Mouse (Mus musculus) E14TG2a.4 (cell line): ENCODE data around the gene 1700022I11Rik.
A peak's percentile ranks its signal among the peaks of the same experiment; 100 is the strongest.

Source experiments
- H3K27me3 ChIP-seq: 2 replicates; pipeline ENCODE4 v1.6.1; 2014; ENCODE audit warnings: low read length, control low read depth; ENCODE audit not compliant: insufficient read depth
- H3K36me3 ChIP-seq: 2 replicates; pipeline ENCODE4 v1.6.1; 2014; ENCODE audit warnings: low read length, control low read depth; ENCODE audit not compliant: insufficient read depth
- H3K4me1 ChIP-seq: replicated peaks from 2 replicates; pipeline ENCODE4 v1.6.1; 2014; ENCODE audit warnings: low read depth, low read length, control low read depth
- H3K4me3 ChIP-seq: replicated peaks from 2 replicates; pipeline ENCODE4 v1.5.1; 2014; ENCODE audit warnings: mild to moderate bottlenecking, low read length
- H3K9me3 ChIP-seq: 2 replicates; pipeline ENCODE4 v1.6.1; 2014; ENCODE audit warnings: low read length, control low read depth
- CTCF ChIP-seq: conservative IDR thresholded peaks from 2 replicates; pipeline ENCODE4 v1.5.1; 2014; ENCODE audit warnings: low read length
- NANOG ChIP-seq: IDR thresholded peaks from 2 replicates; pipeline ENCODE4 v1.6.1; 2014; ENCODE audit warnings: borderline replicate concordance, low read length, mixed read lengths
- POU5F1 ChIP-seq: IDR thresholded peaks from 2 replicates; pipeline ENCODE4 v1.6.1; 2014; ENCODE audit warnings: low read length, borderline replicate concordance

1700022I11Rik gene

DNA sequence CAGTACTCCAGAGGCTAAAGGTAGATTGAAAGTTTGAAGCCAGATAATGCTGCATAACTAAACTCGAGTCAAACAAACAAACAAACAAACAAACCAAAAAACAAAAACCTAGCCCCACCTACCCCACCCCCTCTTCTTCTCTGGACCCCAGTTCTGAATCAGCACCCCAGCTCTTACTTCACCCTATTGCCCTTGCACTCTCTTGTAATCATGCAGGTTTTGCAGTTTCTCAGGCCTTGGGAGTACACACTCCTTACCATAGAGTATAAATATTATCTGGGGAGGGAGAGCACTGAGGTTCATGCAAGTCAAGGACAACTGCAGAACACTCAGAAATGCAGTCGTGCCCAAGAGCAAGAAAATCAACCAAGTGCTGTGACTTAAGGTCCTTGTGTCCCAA is 31.9 kb downstream of the 1700022I11Rik start:
- H3K4me3 ChIP-seq = no peak overlapping the region
- H3K9me3 ChIP-seq = no peaks in the 10 kb centered on the region
- H3K27me3 ChIP-seq = no peaks in the 10 kb centered on the region
- peaks cover 53% of the 10 kb centered on the region for H3K4me1 ChIP-seq
- H3K36me3 ChIP-seq = peaks cover 62% of the 10 kb centered on the region
- TF ChIP-seq NANOG = no peak
- no peak for TF ChIP-seq POU5F1
- no peak for TF ChIP-seq CTCF

DNA sequence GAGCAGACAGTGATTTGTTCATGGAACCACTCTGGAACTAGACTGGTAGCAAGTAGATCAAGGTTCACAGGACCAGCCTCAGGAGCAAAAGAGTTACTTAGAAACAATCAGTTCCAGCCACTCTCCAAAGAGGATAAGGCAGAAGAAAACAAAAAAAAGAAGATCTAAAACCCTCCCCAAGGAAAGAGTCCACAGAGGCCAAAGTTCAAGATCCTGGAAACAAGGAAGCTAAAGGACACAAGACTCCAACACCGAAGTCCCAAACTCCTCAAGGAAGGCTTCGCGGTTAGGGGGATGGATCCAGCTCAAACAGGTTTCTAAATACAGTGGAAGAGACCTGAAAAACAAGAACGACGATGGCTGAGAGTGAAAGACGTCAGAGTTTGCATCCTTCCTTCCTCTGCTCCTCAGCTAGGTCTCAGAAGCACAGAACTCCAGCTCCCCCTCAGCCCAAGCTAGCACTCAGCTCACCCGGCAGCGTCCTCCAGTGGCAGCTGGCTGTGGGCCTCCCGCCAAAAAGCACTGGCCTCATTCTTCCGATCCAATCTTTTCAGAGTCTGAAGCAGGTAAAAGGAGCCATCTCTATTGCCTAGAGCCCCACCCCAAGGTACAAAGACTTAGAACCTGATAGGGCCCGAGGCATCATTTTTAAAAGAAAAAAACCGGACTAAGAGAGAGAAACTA is 33.5 kb downstream of the 1700022I11Rik start:
- TF ChIP-seq POU5F1 (no peak), CTCF (no peak), NANOG (no peak)

DNA sequence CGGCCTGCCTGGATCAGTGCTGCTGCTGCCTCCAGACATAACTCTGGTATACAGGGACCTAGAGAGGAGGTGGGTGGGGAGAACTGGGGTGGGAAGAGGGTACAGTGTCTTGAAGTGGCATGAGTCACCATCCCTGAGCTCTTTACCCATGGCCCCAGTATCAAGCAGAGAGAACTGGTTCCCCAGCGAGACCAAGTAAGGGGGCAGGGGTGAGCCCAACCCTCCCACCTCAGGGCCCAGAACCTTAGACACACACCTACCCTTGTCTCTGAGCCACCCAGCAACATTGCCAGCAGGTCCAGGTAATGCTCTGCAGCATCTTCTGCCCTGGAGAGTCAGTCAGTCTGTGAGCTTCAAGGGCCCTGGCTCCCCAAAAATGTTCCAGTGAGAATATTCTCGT is 35.5 kb downstream of the 1700022I11Rik start:
- Histone ChIP-seq H3K4me3 (no peak overlapping the region), H3K9me3 (no peaks in the 10 kb centered on the region), H3K27me3 (no peaks in the 10 kb centered on the region), H3K4me1 (peaks cover 53% of the 10 kb centered on the region), H3K36me3 (peaks cover 69% of the 10 kb centered on the region)
- TF ChIP-seq CTCF = no peak
- no peak for TF ChIP-seq NANOG
- TF ChIP-seq POU5F1 = no peak

More for the DNA sequence above, 33.5 kb downstream of the 1700022I11Rik start:
- H3K9me3 ChIP-seq = no peaks in the 10 kb centered on the region
- peaks cover 63% of the 10 kb centered on the region for H3K36me3 ChIP-seq
- H3K27me3 ChIP-seq = no peaks in the 10 kb centered on the region
- H3K4me3 ChIP-seq = no peak overlapping the region
- peaks cover 49% of the 10 kb centered on the region for H3K4me1 ChIP-seq

DNA sequence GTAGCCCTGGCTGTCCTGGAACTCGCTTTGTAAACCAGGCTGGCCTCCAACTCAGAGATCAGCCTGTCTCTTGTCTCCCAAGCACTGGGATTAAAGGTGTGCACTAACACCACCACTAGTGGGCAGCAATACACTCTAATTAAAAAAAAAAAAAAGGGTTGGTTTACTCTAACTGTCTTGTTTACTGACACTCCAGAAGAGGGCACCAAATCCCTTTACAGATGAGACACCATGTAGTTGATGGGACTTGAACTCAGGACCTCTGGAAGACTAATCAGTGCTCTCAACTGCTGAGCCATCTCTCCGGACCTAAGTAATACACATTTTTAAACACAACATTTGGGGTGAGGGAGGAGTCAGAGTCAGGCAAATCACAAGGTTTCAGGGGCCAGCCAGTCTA is 36.4 kb downstream of the 1700022I11Rik start:
- no peak overlapping the region for H3K4me3 ChIP-seq
- peaks cover 69% of the 10 kb centered on the region for H3K36me3 ChIP-seq
- no peaks in the 10 kb centered on the region for H3K9me3 ChIP-seq
- H3K27me3 ChIP-seq = no peaks in the 10 kb centered on the region
- H3K4me1 ChIP-seq = peaks cover 53% of the 10 kb centered on the region
- TF ChIP-seq CTCF (peak; percentile 88), POU5F1 (no peak)

DNA sequence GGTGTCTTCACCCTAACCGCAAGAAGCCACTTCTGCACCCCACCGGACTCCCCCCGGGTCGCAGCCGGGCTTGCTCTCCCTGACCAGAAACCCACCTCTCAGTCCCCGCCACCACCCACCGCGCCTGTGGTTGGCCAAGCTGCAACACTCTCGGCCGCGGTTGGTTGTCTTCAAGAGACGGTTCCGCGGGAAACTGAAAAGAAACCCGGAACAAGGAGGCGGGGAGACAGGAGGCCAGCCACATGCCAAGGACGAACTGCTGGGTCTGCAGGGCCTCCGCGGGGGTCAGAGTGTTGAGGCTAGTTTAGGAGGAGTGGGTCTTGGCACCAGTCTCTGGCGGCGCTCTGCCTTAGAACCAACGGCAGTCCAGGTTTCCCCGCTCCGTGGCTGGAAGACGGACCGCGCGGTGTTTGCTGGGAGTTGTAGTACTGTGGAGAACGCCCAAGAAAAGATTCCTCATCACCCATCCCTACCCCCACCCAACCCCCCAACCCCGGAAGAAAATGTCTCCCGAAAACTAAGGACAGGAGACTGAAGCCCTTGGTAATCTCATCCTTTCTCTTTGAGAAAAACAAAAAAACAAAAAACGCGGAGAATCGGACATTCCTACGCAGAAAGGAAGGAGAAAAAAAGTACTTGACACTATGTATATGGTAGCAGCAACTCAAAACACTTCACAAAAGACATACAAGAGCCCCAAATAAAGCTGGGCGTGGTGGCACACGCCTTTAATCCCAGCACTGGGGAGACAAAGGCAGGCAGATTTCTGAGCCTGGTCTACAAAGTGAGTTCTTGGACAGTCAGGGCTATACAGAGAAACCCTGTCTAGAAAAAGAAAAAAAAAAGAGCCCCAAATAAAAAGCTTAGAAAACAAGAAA is 41.0 kb downstream of the 1700022I11Rik start, which contains the start of gene Fancg:
Gene Fancg, minus strand, starts transcription at position 346 of the 878 bp plus-strand sequence.
- H3K27me3 ChIP-seq = no peaks in the 10 kb centered on the region
- TF ChIP-seq CTCF (no peak), NANOG (no peak), POU5F1 (no peak)
- peak within 1 kb of the TSS; percentile 86 for H3K4me3 ChIP-seq
- H3K4me1 ChIP-seq = peaks cover 38% of the 10 kb centered on the region
- no peaks in the 10 kb centered on the region for H3K9me3 ChIP-seq
- H3K36me3 ChIP-seq = peaks cover 36% of the 10 kb centered on the region

DNA sequence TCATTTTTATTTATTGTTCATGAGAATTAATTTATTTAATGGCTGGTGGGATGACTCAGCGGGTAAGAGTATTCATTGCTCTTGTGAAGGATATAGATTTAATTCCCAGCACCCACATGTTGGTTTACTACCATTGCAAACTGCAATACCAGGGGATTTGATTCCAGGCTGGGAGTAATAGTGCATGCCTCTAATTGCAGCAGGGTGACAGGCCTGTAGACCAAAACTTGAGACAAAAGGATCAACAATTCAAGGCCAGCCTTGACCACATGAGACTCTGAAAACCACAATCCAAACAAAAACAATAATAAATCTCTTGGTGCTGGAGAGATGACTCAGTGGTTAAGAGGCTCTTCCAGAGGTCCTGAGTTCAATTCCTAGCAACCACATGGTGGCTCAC is 42.7 kb downstream of the 1700022I11Rik start:
- no peak for TF ChIP-seq POU5F1
- no peak for TF ChIP-seq NANOG
- TF ChIP-seq CTCF = no peak
- Histone ChIP-seq H3K4me3 (no peak overlapping the region), H3K4me1 (peaks cover 34% of the 10 kb centered on the region), H3K9me3 (no peaks in the 10 kb centered on the region), H3K27me3 (no peaks in the 10 kb centered on the region), H3K36me3 (peaks cover 27% of the 10 kb centered on the region)

DNA sequence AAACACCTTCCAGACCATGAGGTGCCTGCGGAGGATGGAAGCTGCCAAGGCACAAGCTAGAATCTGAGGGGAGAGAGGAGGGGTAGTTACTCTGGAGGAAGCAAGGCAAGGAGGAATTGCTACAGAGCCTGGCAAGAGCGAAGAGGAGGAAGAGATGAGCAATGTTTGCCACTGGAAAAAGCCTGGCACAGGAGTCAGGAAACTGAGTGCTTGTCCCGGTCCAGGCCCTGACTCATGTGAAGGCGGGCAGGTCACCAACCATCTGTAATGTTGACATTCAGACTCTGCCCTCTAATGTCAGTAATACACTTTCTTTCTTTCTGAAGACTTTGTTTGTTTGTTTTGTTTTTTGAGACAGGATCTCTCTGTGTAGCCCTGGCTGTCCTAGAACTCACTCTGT is 48.8 kb downstream of the 1700022I11Rik start:
- peaks cover 67% of the 10 kb centered on the region for H3K36me3 ChIP-seq
- H3K27me3 ChIP-seq = no peaks in the 10 kb centered on the region
- no peak for TF ChIP-seq POU5F1
- no peak for TF ChIP-seq CTCF
- no peak for TF ChIP-seq NANOG
- no peaks in the 10 kb centered on the region for H3K9me3 ChIP-seq
- H3K4me3 ChIP-seq = no peak overlapping the region
- H3K4me1 ChIP-seq = peaks cover 37% of the 10 kb centered on the region

DNA sequence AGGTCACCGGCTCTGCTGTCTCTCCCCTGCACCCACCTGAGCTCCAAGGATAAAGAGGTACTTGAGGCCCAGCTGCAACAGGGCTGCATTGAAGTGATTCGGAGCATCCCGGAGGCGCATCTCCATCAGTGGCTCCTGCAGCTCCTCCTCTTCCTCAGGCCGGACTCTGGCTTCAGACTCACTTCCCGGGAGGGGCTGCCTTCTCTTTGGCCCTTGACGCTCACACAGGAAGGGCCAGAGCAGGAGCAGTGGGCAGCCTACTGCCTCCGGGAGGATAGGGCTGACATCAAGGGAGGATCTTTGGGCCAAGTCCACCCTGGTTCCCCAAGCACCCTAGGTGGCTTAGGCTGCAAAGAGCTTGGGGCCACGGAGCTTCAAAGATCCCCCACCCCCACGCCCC is 49.8 kb downstream of the 1700022I11Rik start:
- Histone ChIP-seq H3K27me3 (no peaks in the 10 kb centered on the region), H3K9me3 (no peaks in the 10 kb centered on the region), H3K4me1 (peaks cover 47% of the 10 kb centered on the region)

More for the DNA sequence above, 49.8 kb downstream of the 1700022I11Rik start:
- TF ChIP-seq NANOG = no peak
- no peak for TF ChIP-seq POU5F1
- no peak for TF ChIP-seq CTCF
- peak overlapping the region; percentile 27 for H3K4me3 ChIP-seq
- H3K36me3 ChIP-seq = peaks cover 77% of the 10 kb centered on the region
